Mouse (Mus musculus): ENCODE data around the gene Armc9. TPM values are rescaled to one million over a fixed set of nuclear protein-coding genes. Genes with fewer than 3 reads are reported as not detected.

The Armc9 gene
- polyA plus RNA-seq, 1 experiment from 2014 or later, result 31.9 TPM

DNA sequence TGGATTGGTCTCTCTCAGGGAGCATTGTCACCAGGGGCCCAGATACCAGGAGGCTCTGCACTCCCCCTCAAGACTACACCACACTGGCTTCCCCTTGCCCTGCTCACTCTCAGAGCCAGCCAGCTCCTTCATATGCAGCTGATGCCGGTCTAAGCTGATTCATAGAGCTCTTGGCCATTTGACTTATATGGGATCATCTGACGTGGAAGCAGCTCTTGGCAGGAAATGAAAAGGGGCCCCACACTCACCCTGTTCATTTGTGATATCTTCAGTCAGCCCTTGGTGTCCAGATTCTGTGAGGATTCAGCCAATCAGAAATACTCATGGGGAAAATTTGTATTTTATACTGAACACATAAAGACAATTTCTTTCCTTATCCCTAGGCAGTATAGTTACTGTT is 86.4 kb downstream of the Armc9 start:
- 82% methylated on average over 2 of the region's 2 CpGs for whole genome bisulfite sequencing
- Histone ChIP-seq H3K4me2 (ENCODE audit: low read depth) (no peak overlapping the region), H3K9ac (ENCODE audit: low read length) (no peak overlapping the region), H3K36me3 (ENCODE audit: control insufficient read depth, insufficient read depth, low read length) (no peaks in the 10 kb centered on the region), H3K27me3 (ENCODE audit: control insufficient read depth, insufficient read depth, low read length) (no peaks in the 10 kb centered on the region), H3K27ac (ENCODE audit: low read depth, low read length) (no peak overlapping the region), H3K4me3 (ENCODE audit: low read depth, low read length) (no peak overlapping the region), H3K9me3 (ENCODE audit: control insufficient read depth, low read length) (no peaks in the 10 kb centered on the region), H3K4me1 (ENCODE audit: control insufficient read depth, insufficient read depth, low read length) (no peaks in the 10 kb centered on the region)
- no peak for DNase-seq (ENCODE audit: low spot score)
- no peak for ATAC-seq (ENCODE audit: insufficient read depth, low FRiP score, low TSS enrichment)

DNA sequence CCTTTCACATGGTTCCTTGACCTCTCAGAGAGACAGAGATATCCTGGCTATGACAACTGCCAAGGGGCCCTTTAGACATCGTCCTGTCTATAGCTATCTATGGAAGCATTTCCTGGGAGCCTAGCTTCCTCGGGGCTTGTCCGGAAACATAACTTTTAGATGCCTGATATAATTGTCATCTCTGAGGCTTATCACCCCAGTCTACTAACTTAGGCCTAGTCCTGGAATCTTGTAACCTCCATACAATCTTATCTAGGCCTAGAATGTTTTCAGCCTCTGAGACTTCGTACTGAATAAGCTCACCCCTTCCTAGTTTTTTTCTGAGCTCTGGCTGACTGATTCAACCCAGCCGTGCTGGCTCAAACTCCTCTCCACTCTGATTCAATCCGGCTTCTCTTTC is 88.9 kb downstream of the Armc9 start:
- Histone ChIP-seq H3K9me3 (ENCODE audit: control insufficient read depth, low read length) (no peaks in the 10 kb centered on the region), H3K9ac (ENCODE audit: low read length) (no peak overlapping the region), H3K27ac (ENCODE audit: low read depth, low read length) (no peak overlapping the region), H3K36me3 (ENCODE audit: control insufficient read depth, insufficient read depth, low read length) (no peaks in the 10 kb centered on the region), H3K4me1 (ENCODE audit: control insufficient read depth, insufficient read depth, low read length) (no peaks in the 10 kb centered on the region), H3K4me2 (ENCODE audit: low read depth) (no peak overlapping the region), H3K27me3 (ENCODE audit: control insufficient read depth, insufficient read depth, low read length) (no peaks in the 10 kb centered on the region), H3K4me3 (ENCODE audit: low read depth, low read length) (no peak overlapping the region)
- ATAC-seq (ENCODE audit: insufficient read depth, low FRiP score, low TSS enrichment), result no peak
- WGBS, result 93% methylated on average over 6 of the region's 6 CpGs
- no peak for DNase-seq (ENCODE audit: low spot score)

DNA sequence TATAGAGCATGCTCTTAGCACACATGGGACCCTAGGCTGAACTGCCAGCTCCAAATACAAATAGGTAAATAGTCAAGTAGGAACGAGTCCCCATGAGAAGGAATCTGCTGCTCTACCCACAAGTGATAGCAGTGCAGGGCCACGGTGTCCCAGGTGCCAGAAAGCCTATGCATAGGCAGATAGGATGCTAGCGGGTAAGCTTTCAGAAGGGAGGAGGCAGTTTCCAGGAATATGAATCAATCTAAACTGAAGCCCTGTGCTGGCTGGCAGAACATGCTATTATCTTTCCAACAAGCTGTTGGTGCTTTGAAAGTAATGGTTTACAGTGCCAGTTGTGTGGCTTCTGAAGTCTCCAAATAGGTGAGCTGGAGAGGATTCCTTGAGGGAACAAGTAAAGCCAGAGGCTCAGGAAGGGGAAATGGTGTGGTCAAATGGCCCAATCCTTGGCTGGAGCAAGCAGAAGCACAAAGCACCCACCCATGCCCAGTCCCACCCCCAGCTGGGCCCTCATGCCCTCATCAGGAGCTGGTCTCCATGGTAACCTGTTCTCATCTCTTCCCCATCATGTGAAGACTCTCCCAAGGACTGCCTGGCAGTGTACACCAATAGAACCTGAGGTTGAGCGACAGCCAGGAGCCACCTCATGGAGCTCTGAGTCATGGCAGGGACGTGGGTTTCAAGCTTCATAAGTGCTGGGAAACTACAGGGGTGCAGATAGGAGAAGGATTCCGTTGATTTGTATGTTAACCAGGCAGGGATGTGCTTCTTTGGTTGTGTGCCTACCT is 90.9 kb downstream of the Armc9 start:
- H3K4me1 ChIP-seq (ENCODE audit: control insufficient read depth, insufficient read depth, low read length), result no peaks in the 10 kb centered on the region
- H3K4me2 ChIP-seq (ENCODE audit: low read depth), result no peak overlapping the region
- WGBS, result 90% methylated on average over 6 of the region's 6 CpGs
- no peak for DNase-seq (ENCODE audit: low spot score)
- H3K9ac ChIP-seq (ENCODE audit: low read length), result no peak overlapping the region
- no peaks in the 10 kb centered on the region for H3K36me3 ChIP-seq (ENCODE audit: control insufficient read depth, insufficient read depth, low read length)
- no peaks in the 10 kb centered on the region for H3K9me3 ChIP-seq (ENCODE audit: control insufficient read depth, low read length)
- no peak overlapping the region for H3K4me3 ChIP-seq (ENCODE audit: low read depth, low read length)
- no peak overlapping the region for H3K27ac ChIP-seq (ENCODE audit: low read depth, low read length)
- H3K27me3 ChIP-seq (ENCODE audit: control insufficient read depth, insufficient read depth, low read length), result no peaks in the 10 kb centered on the region
- no peak for ATAC-seq (ENCODE audit: insufficient read depth, low FRiP score, low TSS enrichment)

DNA sequence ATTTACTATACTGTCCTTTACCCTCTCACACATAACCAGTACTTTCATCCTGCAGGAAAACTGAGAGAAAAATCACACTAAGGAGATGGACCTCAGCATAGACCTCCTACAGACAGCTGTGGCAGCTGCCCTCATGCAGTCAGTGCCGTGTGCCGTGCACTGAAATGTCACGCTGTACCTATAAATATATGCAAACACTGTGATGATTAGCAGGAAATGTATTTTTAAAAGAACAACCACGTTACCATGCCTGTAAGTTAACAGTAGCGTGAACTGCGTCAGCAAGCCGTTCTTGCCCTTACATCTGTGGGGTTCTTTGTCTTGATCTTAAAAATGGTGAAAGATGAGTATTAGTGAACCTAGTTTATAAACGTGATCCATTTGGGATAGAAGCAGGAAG is 98.8 kb downstream of the Armc9 start:
- WGBS, result 91% methylated on average over 8 of the region's 8 CpGs
- Histone ChIP-seq H3K4me1 (ENCODE audit: control insufficient read depth, insufficient read depth, low read length) (no peaks in the 10 kb centered on the region), H3K4me2 (ENCODE audit: low read depth) (no peak overlapping the region), H3K4me3 (ENCODE audit: low read depth, low read length) (no peak overlapping the region), H3K27me3 (ENCODE audit: control insufficient read depth, insufficient read depth, low read length) (no peaks in the 10 kb centered on the region), H3K9me3 (ENCODE audit: control insufficient read depth, low read length) (no peaks in the 10 kb centered on the region), H3K9ac (ENCODE audit: low read length) (no peak overlapping the region), H3K36me3 (ENCODE audit: control insufficient read depth, insufficient read depth, low read length) (no peaks in the 10 kb centered on the region; the same call in 1 of the 2 replicates), H3K27ac (ENCODE audit: low read depth, low read length) (no peak overlapping the region)
- ATAC-seq (ENCODE audit: insufficient read depth, low FRiP score, low TSS enrichment) (no peak), DNase-seq (ENCODE audit: low spot score) (no peak)

DNA sequence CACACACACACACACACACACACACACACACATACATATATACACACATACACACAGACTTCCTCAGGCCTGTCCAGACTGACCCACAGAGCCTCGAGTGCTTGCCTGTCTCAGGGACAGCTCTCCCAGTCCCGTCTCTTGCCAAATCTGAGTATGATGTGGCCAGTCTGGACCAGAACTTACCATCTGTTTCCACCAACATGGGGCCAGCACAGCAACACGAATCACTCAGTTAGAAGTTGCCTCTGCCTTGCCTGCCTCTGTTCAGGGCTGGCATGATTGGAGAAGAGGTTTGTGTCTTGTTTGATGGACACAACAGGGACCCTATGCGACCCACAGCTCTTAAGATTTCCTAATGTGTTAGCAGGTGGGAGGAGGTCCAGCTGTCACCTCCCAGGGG is 101.7 kb downstream of the Armc9 start:
- no peak for DNase-seq (ENCODE audit: low spot score)
- ATAC-seq (ENCODE audit: insufficient read depth, low FRiP score, low TSS enrichment), result no peak
- no peak overlapping the region for H3K4me3 ChIP-seq (ENCODE audit: low read depth, low read length)
- 81% methylated on average over 4 of the region's 4 CpGs for WGBS
- no peaks in the 10 kb centered on the region for H3K27me3 ChIP-seq (ENCODE audit: control insufficient read depth, insufficient read depth, low read length)
- no peak overlapping the region for H3K27ac ChIP-seq (ENCODE audit: low read depth, low read length)
- no peaks in the 10 kb centered on the region for H3K9me3 ChIP-seq (ENCODE audit: control insufficient read depth, low read length)
- H3K9ac ChIP-seq (ENCODE audit: low read length), result no peak overlapping the region
- H3K4me1 ChIP-seq (ENCODE audit: control insufficient read depth, insufficient read depth, low read length), result no peaks in the 10 kb centered on the region
- H3K4me2 ChIP-seq (ENCODE audit: low read depth), result no peak overlapping the region
- H3K36me3 ChIP-seq (ENCODE audit: control insufficient read depth, insufficient read depth, low read length), result no peaks in the 10 kb centered on the region; the same call in 1 of the 2 replicates

DNA sequence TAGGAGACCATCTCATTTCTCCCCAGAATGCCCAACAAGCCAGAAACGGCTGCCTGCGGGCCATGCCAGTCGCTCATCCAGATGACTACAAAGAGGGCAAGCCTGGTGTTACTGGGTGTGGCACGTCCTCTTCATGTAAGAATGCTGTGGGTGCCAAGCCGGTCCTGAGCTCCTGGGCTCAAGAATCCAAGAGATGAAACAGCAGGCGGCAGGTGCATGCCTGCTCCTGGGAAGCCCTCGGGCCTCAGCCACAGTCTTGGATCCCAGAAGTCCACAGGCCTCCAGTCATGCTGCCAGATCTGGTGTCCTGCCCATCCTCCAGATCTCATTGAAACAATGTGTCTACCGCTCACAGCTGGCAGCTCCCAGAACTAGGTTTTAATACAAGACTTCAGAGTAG is 102.6 kb downstream of the Armc9 start:
- no peak for DNase-seq (ENCODE audit: low spot score)
- WGBS, result 89% methylated on average over 8 of the region's 8 CpGs
- no peaks in the 10 kb centered on the region for H3K4me1 ChIP-seq (ENCODE audit: control insufficient read depth, insufficient read depth, low read length)
- H3K9ac ChIP-seq (ENCODE audit: low read length), result no peak overlapping the region
- H3K9me3 ChIP-seq (ENCODE audit: control insufficient read depth, low read length), result no peaks in the 10 kb centered on the region
- no peaks in the 10 kb centered on the region; the same call in 1 of the 2 replicates for H3K36me3 ChIP-seq (ENCODE audit: control insufficient read depth, insufficient read depth, low read length)
- ATAC-seq (ENCODE audit: insufficient read depth, low FRiP score, low TSS enrichment), result no peak
- no peak overlapping the region for H3K27ac ChIP-seq (ENCODE audit: low read depth, low read length)
- no peak overlapping the region for H3K4me3 ChIP-seq (ENCODE audit: low read depth, low read length)
- H3K4me2 ChIP-seq (ENCODE audit: low read depth), result no peak overlapping the region
- no peaks in the 10 kb centered on the region for H3K27me3 ChIP-seq (ENCODE audit: control insufficient read depth, insufficient read depth, low read length)

DNA sequence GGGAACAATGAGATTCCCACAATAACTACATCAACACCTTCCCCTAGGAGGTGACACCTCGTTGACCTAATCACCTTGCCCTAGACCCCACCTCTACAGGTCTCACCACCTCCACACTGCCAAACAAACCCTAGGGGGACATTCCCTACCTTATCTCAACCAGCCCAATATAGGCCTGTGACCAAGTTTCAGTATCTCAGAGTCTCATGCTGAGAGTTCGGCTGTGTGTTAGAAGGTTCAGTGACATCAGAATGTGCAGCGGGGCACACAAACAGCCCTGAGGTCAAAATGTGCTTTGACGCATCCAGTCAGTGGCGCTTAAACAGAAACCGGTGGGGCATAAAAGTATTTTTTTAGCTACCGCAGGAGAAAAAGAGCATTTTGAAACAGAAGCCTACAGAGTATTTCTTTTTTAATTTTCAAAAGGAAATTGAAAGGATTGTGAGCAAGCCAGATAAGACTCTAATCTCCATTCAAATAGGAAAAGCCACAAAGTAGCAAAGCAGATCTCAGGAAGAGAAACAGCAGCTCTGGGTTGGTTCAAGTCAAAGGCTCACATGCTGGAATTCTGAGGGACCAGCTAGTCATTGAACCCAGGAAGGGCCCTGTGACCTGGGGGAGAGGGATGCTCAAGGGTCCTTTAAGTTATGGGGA is 103.7 kb downstream of the Armc9 start:
- WGBS, result 84% methylated on average over 7 of the region's 7 CpGs
- no peaks in the 10 kb centered on the region for H3K9me3 ChIP-seq (ENCODE audit: control insufficient read depth, low read length)
- DNase-seq (ENCODE audit: low spot score), result no peak
- no peak overlapping the region for H3K4me2 ChIP-seq (ENCODE audit: low read depth)
- H3K27ac ChIP-seq (ENCODE audit: low read depth, low read length), result no peak overlapping the region
- H3K27me3 ChIP-seq (ENCODE audit: control insufficient read depth, insufficient read depth, low read length), result no peaks in the 10 kb centered on the region
- no peaks in the 10 kb centered on the region for H3K36me3 ChIP-seq (ENCODE audit: control insufficient read depth, insufficient read depth, low read length)
- no peak for ATAC-seq (ENCODE audit: insufficient read depth, low FRiP score, low TSS enrichment)
- H3K4me1 ChIP-seq (ENCODE audit: control insufficient read depth, insufficient read depth, low read length), result no peaks in the 10 kb centered on the region
- no peak overlapping the region for H3K9ac ChIP-seq (ENCODE audit: low read length)
- H3K4me3 ChIP-seq (ENCODE audit: low read depth, low read length), result no peak overlapping the region

DNA sequence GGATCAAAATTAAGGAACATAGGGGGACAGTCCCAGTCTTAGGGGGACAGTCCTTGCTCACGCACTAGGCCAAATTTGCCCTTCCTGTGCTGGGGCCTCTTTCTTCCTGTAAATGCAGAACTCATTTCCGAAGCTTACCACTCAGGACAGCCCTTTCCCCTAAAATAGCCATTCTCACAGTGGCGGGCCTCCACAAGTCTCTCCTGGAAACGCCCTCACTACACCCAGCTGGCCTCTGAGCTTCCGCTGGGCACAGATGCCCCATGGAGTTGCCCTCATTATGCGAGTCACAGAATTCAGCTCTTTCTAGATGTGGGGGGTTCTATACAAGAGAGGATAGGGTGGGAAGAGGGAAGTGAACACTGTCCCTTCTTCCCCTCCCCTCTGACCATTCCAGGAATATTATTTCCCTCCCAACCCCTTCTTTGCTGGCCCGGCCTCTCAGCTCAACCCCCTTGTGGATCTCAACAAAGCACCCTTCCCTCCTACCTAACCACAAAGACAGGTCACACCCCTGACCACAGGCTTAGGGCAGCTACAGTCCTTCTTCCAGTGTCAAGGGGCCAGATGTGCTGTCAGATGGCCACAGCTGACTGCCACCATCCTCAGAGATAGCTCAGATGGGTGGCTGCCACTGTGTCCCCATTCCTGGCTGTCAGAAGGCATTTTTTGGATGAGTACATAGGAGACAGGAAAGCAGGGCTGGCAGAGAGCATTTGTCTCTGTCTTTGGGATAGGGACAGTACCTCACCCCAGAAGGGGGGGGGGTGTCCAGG is 109.2 kb downstream of the Armc9 start:
- DNase-seq (ENCODE audit: low spot score), result no peak
- 78% methylated on average over 7 of the region's 7 CpGs for WGBS
- H3K9ac ChIP-seq (ENCODE audit: low read length), result no peak overlapping the region
- no peaks in the 10 kb centered on the region for H3K9me3 ChIP-seq (ENCODE audit: control insufficient read depth, low read length)
- H3K36me3 ChIP-seq (ENCODE audit: control insufficient read depth, insufficient read depth, low read length), result no peaks in the 10 kb centered on the region
- no peak overlapping the region for H3K27ac ChIP-seq (ENCODE audit: low read depth, low read length)
- no peak for ATAC-seq (ENCODE audit: insufficient read depth, low FRiP score, low TSS enrichment)
- H3K27me3 ChIP-seq (ENCODE audit: control insufficient read depth, insufficient read depth, low read length), result no peaks in the 10 kb centered on the region
- H3K4me2 ChIP-seq (ENCODE audit: low read depth), result no peak overlapping the region
- no peaks in the 10 kb centered on the region for H3K4me1 ChIP-seq (ENCODE audit: control insufficient read depth, insufficient read depth, low read length)
- H3K4me3 ChIP-seq (ENCODE audit: low read depth, low read length), result no peak overlapping the region

All from neural tube, embryonic 11.5 days (tissue).